Mouse (Mus musculus) layer of hippocampus, postnatal 25 days (tissue): Measurements from ENCODE around the gene Ago4. TPM values are rescaled to one million over a fixed set of nuclear protein-coding genes. Genes with fewer than 3 reads are reported as not detected.

Experiments used
- DNase-seq, 2 experiments: peaks; one replicate each; pipeline ENCODE4 v3.0.0; 2022; ENCODE audit warnings: mixed read lengths in 2 of 2, low spot score in 1 of 2; ENCODE audit errors: extremely low spot score in 1 of 2
- total RNA-seq, 2 experiments: library from RNA; stranded (reverse); gene quantifications; 2 replicates each; pipeline ENCODE4 v1.2.3; 2021

Ago4 gene
- total RNA-seq, 2 experiments from 2014 or later = 6.9 to 7.4 TPM

DNA sequence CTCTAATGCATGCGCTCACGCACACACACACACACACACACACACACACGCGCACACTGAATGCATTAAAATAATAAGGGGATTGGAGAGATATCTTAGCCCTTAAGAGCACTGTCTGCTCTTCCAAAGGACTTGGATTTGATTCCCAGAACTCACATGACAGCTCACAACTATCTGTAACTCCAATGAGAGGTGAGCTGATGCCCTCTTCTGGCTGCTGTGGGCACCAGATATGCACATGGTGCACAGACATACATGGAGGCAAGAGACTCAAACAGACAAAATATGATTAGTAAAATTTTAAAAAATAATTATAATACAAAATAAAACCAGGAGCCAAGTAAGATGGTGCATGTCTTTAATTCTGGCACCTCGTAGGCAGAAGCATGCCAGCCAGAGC, 6.4 kb downstream of the Ago4 start:
- DNase-seq = no peak

DNA sequence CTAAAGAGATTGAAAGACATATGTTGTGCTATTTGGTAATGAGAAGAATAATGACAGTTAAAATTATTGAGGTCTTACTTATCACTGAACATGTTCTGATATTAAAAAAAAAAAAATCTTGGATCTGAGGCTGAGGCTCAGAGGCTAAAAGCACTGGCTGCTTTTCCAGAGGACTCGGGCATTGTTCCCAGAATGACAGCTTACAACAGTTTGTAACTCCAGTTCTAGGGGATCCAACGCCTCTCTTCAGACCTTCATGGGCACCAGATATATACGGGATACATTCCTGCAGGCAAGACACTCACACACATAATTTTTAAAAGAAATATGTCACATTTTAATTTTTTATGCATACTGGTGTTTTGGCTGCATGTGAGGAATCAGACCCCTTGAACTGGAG, 7.1 kb downstream of the Ago4 start:
- DNase-seq = peak in 1 of 2 experiments; percentile 11

DNA sequence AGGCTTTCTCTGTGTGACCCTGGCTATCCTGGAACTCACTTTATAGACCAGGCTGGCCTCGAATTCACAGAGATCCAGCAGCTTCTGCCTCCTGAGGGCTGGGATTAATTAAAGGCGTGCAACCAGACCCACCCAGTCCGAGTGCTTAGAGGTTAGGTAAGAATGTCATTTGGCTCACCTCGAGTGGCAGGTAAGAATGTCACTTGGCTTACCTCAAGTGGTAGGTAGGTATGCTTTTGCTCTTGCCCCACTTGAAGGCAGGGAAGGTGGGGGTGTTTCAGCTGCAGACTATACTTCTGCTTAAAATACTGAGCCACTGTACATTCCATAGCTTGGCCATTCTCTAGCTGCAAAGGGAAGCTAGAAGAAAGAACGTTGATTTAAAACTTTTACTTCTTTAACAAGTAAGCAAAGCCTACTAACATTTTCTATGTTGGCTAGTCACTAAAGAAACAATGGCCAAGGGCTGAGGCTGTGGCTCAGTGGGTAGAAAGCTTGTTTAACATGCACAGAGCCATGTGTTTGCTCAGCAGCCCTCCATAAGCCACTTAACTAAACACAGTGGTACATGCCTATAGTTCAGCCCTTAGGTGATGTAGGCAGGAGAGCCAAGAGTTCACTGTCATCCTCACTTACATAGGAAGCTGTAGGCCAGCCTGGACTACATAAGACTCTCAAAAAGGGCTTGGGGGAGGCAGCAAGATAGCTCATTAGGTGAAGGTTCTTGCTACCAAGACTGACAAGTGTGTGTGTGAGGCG, 20.8 kb downstream of the Ago4 start:
- DNase-seq = no peak

DNA sequence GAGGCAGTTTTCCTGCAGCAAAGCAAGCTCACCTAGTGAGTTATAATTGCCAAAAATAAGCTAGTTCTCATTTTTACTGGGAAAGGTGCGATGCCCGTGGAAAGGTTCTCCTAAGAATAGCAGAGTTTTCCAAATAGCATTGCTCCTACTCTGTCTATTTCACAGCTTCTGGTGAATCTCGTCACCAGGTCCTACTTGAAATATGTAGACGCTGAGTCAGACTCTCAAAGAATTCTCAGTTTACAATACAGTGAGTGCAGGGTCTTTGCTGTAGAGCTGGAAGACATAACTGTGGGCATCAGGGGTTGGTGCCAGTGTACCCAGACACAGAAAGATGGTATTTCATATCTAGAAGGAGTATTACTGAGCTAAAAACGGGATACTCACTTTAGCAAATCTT, 22.3 kb downstream of the Ago4 start:
- no peak for DNase-seq

DNA sequence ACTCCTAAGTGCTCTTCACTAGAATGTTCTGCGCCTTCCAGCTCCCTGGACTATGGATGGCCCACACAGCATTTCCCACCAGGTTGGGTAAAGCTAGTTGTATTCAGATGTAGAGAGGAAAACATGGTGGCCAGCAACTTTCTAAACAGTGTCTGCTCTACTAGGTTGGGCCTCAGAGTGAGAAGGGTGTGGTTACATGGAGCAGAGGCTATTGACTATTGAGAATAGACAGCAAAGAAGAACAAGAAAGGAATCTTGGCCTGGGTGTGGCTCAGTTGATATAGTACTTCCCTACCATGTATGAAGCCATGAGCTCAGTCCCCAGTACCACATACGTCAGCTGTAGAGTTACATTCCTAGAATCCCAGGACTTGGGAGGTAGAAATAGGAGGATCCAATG, 24.2 kb downstream of the Ago4 start:
- no peak for DNase-seq

DNA sequence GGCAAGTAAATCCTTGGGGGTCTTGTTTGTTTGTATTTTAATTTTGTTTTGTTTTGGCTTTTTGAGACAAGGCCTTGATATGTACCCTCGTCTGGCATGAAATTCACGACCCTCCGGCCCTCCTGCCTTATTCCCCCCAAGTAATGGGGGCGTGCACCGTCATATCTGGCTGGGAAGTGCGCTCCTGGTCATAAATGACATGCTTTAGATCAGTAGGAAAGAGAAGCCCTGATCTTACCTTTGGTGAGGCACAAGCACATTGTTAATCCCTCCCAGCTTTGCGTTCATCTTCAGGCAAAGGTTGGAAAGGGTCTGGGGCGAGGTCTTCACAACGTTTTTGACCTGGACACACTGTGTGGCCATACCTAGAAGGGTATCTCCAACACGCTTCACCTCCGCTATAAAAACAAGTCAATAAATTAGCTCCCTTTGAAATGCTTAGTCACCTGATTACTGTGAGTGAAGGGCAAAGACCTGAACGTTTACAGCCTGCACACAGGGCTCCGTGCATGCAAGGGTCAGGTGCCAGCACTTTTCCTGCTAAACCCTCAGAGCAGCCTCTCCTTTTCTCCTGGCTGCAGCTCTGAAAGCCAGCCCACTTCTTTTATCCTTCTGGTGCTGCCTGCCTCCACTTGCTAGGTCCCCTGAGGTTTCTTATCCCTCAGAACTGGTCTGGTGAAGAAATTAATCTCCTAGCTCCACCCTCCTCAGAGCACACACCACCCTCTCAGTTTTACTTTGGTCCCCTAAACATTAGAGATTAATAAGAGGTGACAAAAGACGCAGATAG, 25.0 kb downstream of the Ago4 start:
- no peak for DNase-seq

DNA sequence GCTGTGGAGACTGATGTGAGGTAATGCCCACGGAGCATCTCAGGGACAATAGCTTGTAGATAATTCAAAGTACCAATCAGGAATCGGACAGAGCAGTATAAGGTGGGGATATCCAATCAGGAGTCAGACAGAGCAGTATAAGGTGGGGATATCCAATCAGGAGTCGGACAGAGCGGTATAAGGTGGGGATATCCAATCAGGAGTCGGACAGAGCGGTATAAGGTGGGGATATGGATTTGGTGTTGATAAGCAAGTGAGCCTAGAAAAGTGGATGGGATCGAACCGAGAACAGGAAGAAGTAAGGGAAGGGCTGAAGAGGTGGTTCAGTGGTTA, 30.3 kb downstream of the Ago4 start:
- no peak for DNase-seq

DNA sequence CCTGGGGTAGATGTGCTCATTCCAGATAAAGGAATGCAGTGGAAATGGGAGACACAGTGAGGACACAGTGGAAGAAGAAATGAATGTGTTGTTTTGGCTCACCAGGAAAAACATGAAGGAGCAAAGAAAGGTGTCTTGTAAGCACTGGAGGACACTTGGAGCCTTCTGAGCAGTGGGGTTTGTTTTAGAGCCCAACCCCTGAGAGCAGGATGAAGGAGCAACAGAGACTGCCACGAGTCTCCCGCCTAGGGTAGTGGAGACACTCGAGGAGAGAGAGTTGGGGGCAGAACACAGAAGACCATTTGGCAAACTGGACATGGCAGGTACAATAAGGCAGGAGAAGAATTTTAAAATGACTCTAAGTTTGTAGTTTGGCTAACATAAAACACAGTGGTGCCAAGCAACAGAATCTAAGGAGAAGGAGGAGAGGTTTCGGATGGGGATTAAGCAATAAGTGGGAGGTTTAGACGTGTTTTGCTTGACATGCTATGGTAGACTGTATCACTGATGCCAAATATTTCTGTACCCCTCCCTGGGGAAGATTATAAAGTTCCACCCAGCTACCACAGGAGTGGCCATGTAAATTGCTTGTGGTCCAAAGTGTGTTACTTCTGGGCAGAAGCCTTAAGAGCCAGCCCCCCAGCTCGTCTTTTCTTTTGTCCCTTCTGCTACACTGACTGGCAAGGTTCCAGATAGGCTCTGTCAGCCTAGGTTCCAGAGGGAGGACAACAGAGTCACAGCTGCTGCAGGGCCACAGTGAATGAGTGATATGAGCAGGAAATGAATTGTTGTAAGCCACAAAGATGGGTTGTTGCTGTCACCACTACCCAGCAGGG, 30.9 kb downstream of the Ago4 start:
- DNase-seq = no peak

DNA sequence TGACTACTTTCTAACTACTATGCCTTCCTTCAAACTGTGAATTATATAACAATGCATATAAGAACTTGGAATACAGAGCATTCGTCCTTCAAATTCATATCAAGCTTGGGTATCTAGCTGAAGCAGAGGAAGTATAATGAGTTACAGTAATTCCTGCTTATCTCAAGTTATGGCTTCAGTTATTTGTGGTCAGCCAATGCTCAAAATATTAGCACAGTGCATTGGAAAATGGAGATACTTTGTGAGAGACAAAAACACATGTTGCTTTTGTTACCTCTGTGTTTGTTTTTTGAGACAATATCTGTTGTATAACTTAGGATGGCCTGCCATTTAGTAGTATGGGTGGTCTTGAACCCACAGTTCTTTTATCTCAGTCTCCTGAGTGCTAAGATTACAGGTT, 34.7 kb downstream of the Ago4 start:
- DNase-seq = no peak

DNA sequence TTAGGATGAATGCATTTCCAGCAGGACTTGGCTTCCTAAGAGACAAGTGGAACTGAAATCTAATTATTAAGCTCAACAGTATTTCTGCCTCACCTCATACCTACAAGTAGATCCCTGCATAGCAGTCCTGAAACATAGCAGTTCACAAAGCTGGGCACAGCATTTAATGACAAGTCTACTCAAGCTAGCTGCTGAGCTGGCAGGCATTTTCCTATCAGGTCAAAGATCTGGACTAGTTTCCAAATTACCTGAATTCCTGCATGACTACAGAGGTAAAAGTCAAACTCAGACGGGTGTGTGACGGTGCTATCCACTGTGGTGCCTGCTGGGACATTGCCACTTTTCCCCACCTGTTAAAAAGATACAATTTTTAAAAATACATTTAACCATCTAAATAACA, 36.3 kb downstream of the Ago4 start:
- no peak for DNase-seq

DNA sequence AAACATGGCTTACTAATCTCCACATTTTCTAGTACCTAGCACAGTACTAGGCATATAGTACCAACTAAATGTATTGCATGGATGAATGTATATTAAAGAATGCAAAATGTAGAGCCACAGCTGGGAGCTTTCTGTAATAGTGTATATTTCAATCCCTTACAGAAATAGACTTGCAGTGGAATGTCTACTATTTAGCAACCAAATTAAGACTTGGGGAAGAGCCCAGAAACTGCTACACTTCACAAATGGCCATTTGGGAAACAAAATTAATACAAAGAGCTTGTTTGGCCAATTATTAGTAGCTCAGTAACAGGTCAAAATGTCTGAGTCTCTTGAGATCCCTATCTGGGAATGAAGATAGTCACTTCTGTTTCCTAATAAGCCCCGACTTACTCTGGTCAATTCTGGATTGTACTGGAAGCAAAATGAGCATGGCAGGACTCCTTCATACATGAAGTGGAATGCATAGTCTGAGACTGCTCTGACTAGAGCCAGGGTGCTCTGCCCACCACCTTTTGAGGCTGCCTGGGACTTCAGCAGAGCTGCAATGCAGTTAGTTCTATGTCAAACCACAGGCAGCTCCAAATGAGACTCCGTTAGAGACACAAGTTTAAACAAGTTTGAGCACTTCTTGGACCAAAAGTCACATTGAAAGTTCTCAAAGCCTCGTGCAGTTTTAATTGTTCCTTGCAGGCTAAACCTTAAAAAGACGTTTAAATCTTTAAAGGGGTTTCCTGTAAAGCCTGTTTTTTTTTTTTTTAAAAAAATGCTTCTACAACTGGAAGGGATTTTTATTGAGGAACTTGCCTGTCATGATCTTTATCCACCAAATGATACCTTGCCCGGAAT, 37.1 kb downstream of the Ago4 start:
- DNase-seq = no peak

DNA sequence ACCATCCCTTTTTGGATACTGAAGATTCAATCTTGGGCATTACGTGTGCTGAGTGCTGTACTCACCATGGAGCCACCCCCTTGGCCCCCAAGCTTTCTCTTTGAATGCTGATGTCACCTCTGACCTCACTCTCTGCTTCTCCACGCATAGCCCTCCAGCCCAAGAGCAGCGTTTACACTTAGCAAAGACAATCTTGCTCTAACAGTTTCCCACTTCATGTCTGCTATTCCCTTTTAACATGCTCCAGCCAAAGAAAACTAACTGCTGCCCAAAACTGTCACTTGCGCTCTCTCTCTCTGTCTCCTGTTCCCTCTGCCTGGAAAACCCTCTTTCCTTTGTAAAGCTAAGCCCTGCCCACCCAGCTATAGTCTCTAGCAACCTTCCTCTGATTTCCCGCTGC, 37.8 kb downstream of the Ago4 start:
- no peak for DNase-seq

DNA sequence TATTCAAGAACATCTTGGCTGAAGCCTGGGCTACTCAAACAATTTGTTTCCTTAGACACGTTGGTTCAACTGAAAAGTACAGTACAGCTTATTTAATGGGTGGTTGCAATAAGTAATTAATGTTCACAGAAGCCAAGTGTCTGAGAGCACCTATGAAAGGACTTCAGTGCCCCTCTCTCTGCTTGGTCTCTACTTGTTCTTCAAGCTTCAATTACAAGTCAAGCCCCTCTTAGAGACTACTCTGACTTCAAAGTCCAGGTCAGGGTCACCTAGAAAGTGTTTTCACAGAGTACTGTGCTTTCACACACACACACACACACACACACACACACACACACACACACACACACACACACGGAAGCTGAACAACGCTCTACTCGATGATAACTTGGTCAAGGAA, 39.9 kb downstream of the Ago4 start:
- DNase-seq = no peak

DNA sequence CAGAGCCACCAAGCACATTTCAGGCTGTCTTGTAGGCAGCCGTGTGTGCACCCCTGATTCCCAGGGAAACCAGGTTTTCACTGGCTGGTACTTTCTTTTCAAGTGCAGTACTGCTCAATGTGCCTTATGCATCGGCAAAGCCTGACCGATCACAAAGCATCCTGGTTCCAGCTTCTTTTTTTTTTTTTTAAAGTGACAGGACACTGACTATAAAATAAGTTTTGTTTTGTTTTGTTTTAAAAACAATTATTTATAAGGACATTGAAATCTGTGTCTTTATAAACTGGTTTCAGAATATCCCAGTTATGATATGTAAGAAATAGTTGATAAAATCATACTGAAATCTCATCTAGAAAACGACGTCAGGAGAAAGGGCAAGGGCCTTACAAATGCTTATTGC, 41.3 kb downstream of the Ago4 start:
- DNase-seq = no peak

DNA sequence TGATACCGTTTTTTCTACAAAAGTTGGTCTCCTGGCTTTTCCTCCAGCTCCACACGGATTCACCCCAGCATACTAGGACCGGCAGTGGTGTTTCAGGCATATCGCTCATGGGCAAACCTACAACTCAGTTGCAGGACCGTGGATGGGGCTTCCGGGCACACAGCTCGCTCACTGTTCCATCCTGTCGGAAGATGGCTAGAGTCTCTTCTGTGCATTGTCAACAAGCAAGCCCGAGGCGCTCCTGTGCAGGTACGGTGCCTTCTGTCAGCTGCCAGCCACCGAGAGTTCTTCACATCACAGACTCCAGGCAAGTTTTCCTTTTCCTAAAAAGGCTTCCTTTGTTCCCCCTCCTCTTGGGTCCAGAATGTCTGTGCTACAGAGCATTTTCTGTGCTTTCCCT, 42.5 kb downstream of the Ago4 start:
- no peak for DNase-seq

DNA sequence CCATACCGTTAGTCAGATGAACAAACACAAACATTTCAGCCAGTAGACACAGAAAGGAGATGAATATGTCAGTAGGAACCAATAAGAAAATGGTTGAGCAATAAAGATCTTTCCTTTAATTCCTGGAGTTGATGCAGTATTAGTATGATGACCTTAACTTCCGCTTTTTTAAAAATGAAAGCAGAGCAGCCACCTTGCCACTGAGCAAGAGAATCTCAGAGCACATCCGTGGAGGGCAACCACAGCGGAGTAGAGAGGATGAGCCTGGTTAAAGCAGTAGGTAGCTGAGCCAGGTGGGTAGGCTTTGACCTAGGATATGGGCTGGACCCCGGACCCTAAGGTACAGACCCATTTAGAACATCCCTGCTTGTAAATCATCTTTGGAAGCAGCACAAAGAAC, 43.5 kb downstream of the Ago4 start:
- DNase-seq = no peak

DNA sequence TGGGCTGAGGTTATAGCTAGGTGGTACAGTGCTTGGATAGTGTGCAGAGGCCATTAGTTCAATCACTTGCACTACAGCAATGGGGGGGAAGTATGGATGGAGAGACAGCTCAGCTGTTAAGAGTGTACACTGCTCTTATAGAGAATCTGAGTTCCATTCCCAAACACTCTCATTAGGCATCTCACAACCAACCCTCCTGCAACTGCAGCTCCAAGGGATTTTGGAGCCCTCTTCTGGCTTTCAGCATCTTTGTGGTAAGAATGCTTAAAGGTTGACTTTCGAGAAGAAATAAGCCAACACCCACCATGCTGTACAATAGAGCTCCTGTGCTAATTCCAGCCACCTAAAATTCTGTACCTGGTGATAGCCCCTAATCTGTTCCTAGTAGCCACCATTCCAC, 47.1 kb downstream of the Ago4 start:
- no peak for DNase-seq

DNA sequence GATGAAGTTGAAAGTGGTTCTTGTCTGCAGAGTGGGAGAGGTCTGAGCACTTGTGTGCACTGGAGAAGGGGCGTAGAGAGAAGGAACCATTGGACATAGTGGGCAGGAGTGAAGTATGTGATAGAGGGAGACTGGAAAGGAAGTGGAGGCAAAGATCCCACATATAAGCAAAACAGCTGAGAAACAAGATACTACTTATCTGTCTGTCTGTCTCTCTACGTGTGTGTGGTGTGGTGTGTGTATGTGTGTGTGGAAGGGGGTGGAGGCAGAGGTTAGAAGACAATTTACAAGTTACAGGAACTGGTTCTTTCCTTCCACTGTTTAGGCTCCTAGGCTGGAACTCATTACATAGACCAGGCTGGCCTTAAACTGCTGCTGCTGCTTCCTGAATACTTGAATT, 48.2 kb downstream of the Ago4 start:
- DNase-seq = no peak

DNA sequence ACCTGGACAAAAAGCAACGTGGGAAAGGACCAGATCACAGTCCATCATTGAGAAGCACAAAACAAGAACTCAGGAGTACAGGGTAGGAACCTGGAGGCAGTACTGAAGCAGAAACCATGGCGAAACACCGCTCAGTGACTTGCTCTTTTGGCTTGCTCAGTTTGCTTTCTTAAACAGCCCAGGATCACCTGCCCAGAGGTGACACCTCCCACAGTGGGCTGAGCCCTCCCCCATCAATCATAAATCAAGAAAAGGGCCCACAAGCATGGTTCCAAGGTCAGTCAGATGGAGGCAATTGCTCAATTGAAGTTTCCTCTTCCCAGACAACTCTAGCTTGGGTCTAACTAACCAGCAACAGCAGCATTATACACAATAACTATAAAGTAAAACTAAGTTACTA, 49.4 kb downstream of the Ago4 start:
- DNase-seq = no peak

DNA sequence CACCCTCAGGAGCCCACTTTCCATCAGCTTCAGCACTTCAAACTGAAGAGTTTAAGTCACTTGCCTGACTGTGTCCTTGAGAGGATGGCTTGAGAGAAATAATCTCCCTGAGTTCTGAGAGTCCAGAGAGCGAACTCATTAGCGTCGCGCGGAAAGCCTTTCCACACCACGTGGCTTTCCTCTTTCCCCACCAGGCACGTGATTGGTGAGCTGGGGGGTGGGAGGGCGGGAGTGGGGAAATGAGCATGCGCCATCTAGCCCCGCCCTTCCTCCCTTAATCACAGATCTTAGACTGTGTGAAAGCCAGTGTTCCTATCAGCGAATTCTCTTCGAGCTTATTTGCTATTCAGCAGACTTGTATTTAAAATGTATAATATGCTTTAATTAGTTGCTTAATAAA, 50.3 kb downstream of the Ago4 start:
- DNase-seq = no peak

DNA sequence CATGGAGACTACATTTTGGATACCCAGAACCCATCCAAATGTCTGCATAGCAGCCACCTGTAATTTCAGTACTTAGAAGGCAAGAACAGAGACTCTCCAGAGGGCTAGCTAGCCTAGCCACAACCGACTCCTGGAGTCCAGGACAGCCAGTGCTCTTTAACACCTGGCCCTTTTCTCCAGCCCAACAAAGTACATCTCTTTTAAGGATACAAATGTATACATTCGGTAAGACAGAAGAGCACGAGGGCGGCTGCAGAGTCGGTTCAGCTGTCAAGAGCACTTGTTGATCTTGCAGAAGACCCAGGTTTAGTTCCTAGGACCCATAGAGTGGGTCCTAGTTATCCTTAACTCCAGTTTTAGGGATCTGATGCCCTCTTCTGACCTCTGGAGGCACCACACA, 51.8 kb downstream of the Ago4 start:
- no peak for DNase-seq
